Comparison of ENCODE assay signal across 16 mouse cellular contexts in the genomic region with DNA sequence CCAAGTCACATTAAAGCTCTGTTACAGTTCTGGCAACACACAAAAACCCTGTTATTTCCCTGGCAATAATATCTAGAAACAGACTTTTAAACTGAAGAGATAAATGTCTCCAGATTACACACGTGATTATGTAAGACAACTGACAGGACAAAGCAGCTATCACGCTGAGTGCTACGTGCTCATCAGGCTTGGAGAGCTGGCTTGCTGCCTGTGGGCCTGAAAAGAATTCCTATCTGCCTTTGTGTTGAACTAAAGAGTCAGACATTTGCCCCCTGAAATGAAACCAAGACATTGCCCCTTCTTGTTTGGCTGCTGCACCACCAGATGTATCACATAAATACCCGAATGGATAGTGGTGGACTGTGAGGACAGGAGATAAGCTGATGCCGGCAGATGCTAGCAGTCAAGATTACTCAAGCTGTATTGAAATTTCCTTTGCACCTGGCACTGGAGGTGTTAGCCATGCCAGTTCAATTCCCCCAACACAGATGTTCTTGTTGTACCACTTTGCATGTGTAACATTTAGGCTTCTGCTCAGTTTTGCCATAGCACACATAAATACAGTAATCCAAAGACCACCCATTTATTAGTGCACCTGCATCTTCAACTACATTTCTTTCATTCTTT.
A peak's percentile ranks its signal among the peaks of the same experiment; 100 is the strongest.
DNase-seq lines count a peak whose midpoint lies in the region; ATAC-seq and TF ChIP-seq lines count a peak whose summit lies in the region.
"Had no signal": no experiment of that assay in that cellular context is flagged by ENCODE, and none has a peak within 500 bp of the region (broad histone marks: within the 10 kb centered on the region; RNA-seq: fewer than 3 reads in every experiment).

No protein-coding gene starts in this region.

- no peak overlapping the region for H3K9ac ChIP-seq in forebrain, embryonic 12.5 days
- H3K9ac ChIP-seq in lung, postnatal 0 days (replicated peaks; ENCODE audit: low read depth) = no peak overlapping the region
- H3K9ac ChIP-seq: limb, embryonic 15.5 days had no signal

- TF ChIP-seq CTCF in lung, postnatal 0 days (IDR thresholded peaks at IDR 0.05) = no peak

- H3K4me1 ChIP-seq in forebrain, embryonic 12.5 days = peaks cover 5% of the 10 kb centered on the region
- H3K4me1 ChIP-seq in forebrain, embryonic 10.5 days = no peaks in the 10 kb centered on the region
- H3K4me1 ChIP-seq in lung, postnatal 0 days (ENCODE audit: insufficient read depth, low read depth, low read length) = no peaks in the 10 kb centered on the region
- H3K4me1 ChIP-seq: limb, embryonic 15.5 days had no signal

- TF ChIP-seq EP300 in lung, postnatal 0 days (IDR thresholded peaks at IDR 0.05) = no peak

- no peaks in the 10 kb centered on the region for H3K27me3 ChIP-seq in forebrain, embryonic 12.5 days
- no peaks in the 10 kb centered on the region for H3K27me3 ChIP-seq in forebrain, embryonic 10.5 days (ENCODE audit: poor library complexity, severe bottlenecking)
- H3K27me3 ChIP-seq in lung, postnatal 0 days (replicated peaks; ENCODE audit: insufficient read depth, low read length) = no peaks in the 10 kb centered on the region
- H3K27me3 ChIP-seq: limb, embryonic 15.5 days had no signal

- 45% methylated on average over 5 of the region's 5 CpGs for WGBS in forebrain, embryonic 12.5 days
- WGBS in forebrain, embryonic 10.5 days = 65% methylated on average over 5 of the region's 5 CpGs
- WGBS in lung, postnatal 0 days = 46% methylated on average over 5 of the region's 5 CpGs

- ATAC-seq in forebrain, embryonic 12.5 days (ENCODE audit: low FRiP score) = peak; percentile 44; the same call in 1 of the 2 replicates
- no peak for ATAC-seq in lung, postnatal 0 days
- ATAC-seq in monocyte, adult 5-6 weeks (replicated peaks; ENCODE audit: insufficient number of reproducible peaks, low FRiP score, low TSS enrichment, poor library complexity, severe bottlenecking) = no peak

- no peak overlapping the region for H3K27ac ChIP-seq in forebrain, embryonic 12.5 days
- H3K27ac ChIP-seq in forebrain, embryonic 10.5 days = no peak overlapping the region
- H3K27ac ChIP-seq in lung, postnatal 0 days (ENCODE audit: low read length) = no peak overlapping the region
- H3K27ac ChIP-seq: limb, embryonic 15.5 days; macrophage; stomach, postnatal 0 days had no signal

- H3K4me3 ChIP-seq in forebrain, embryonic 12.5 days (replicated peaks) = no peak overlapping the region
- no peak overlapping the region for H3K4me3 ChIP-seq in forebrain, embryonic 10.5 days
- H3K4me3 ChIP-seq in lung, postnatal 0 days (ENCODE audit: low read depth, low read length) = no peak overlapping the region
- H3K4me3 ChIP-seq: limb, embryonic 15.5 days had no signal

- no peaks in the 10 kb centered on the region for H3K9me3 ChIP-seq in forebrain, embryonic 12.5 days
- H3K9me3 ChIP-seq in forebrain, embryonic 10.5 days = no peaks in the 10 kb centered on the region
- no peaks in the 10 kb centered on the region for H3K9me3 ChIP-seq in lung, postnatal 0 days (ENCODE audit: low read length)
- H3K9me3 ChIP-seq: limb, embryonic 15.5 days had no signal

- H3K4me2 ChIP-seq in forebrain, embryonic 12.5 days = no peak overlapping the region
- no peak overlapping the region for H3K4me2 ChIP-seq in lung, postnatal 0 days (replicated peaks; ENCODE audit: low read depth, low read length)
- H3K4me2 ChIP-seq: limb, embryonic 15.5 days had no signal

- DNase-seq in forebrain, embryonic 10.5 days (ENCODE audit: extremely low spot score, low spot score) = no peak
- DNase-seq in lung, postnatal 0 days (ENCODE audit: low spot score) = peak; percentile 41
- DNase-seq in lung, adult 18-20 months = no peak
- DNase-seq in cerebellum, postnatal 14 days = peak; percentile 58 to 62
- peak; percentile 4 for DNase-seq in retina, postnatal 7 days (ENCODE audit: low read depth, low spot score)
- no peak for DNase-seq in adrenal gland, postnatal 25 days
- DNase-seq: adrenal gland, postnatal 10 days; heart, postnatal 36 days; kidney, adult 11 months; kidney, postnatal 36 days; spleen, adult 18-20 months had no signal

- no peaks in the 10 kb centered on the region for H3K36me3 ChIP-seq in forebrain, embryonic 12.5 days (replicated peaks)
- no peaks in the 10 kb centered on the region for H3K36me3 ChIP-seq in forebrain, embryonic 10.5 days (replicated peaks)
- H3K36me3 ChIP-seq in lung, postnatal 0 days (ENCODE audit: insufficient read depth, low read length) = no peaks in the 10 kb centered on the region
- H3K36me3 ChIP-seq: limb, embryonic 15.5 days had no signal

Comparison
In these comparisons a context has a peak if more than half of its experiments do, and no peak if none do; other contexts are left out.
1. DNase-seq: peak in lung, postnatal 0 days (single experiment), cerebellum, postnatal 14 days (2 of 2) and retina, postnatal 7 days (single experiment); none in forebrain, embryonic 10.5 days (single experiment), lung, adult 18-20 months (0 of 2) and adrenal gland, postnatal 25 days (single experiment).